Mouse (Mus musculus) small intestine, adult 2 months (tissue): ENCODE measurements around the gene Cdk5.

Experiments used
- CTCF ChIP-seq: fragments of 200-500 bp; IDR thresholded peaks from 2 replicates; pipeline ENCODE4 v1.5.1; 2012; ENCODE audit warnings: low read depth, mild to moderate bottlenecking, control low read depth, inconsistent platforms, low read length, moderate library complexity, mixed read lengths; ENCODE audit not compliant: insufficient replicate concordance, insufficient read length; ENCODE audit errors: extremely low read depth
- POLR2A ChIP-seq: fragments of 200-500 bp; IDR thresholded peaks from 2 replicates; pipeline ENCODE4 v1.6.1; 2012; ENCODE audit warnings: low read depth, mild to moderate bottlenecking, control low read depth, inconsistent platforms, low read length, moderate library complexity

DNA sequence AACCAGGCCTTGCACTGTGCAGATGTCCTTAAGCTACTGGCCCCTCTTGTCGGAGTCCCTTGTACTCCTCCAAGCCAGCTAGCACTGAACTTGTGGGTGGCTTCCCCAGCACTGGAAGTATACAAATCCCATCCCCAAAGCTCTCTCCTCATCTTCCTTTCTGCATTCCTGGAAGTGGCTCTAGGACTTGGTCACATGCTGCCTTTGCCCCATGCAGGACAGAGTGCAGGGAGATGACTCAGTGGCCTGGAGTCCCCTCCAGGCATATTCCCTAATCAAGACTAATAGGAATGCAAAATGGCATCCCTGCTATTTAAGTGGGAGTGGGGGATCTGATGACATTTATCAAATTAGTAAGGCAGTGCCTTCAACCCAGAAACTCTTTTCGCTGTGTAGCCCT, 11.3 kb downstream of the Cdk5 start:
- TF ChIP-seq POLR2A (no peak), CTCF (no peak)
